Mouse (Mus musculus) intestine, embryonic 14.5 days (tissue): ENCODE results near the gene Senp1. TPM values are rescaled to one million over a fixed set of nuclear protein-coding genes. Genes with fewer than 3 reads are reported as not detected.

Source experiments
- ATAC-seq: fragments of 200-750 bp; cut with Nextera tagmentation; replicated peaks from 2 replicates; pipeline ENCODE4 v1.8.0; 2017; ENCODE audit warnings: low read depth, moderate number of reproducible peaks, moderate TSS enrichment, moderate library complexity; ENCODE audit not compliant: low FRiP score, low TSS enrichment
- DNase-seq: peaks from one replicate; pipeline ENCODE4 v3.0.0-alpha.2; 2018; ENCODE audit warnings: low spot score
- H3K27ac ChIP-seq: fragments of 300-500 bp; sonication (generic); 2 replicates; pipeline ENCODE4 v1.5.1; 2014; ENCODE audit warnings: low read depth, mild to moderate bottlenecking, control low read depth
- H3K27me3 ChIP-seq: fragments of 300-500 bp; sonication (generic); replicated peaks from 2 replicates; pipeline ENCODE4 v1.6.1; 2014; ENCODE audit warnings: low read length, control low read depth; ENCODE audit not compliant: control insufficient read depth, insufficient read depth
- H3K36me3 ChIP-seq: fragments of 300-500 bp; sonication (generic); 2 replicates; pipeline ENCODE4 v1.6.1; 2014; ENCODE audit warnings: low read length, control low read depth; ENCODE audit not compliant: control insufficient read depth, insufficient read depth
- H3K4me1 ChIP-seq: fragments of 300-500 bp; sonication (generic); replicated peaks from 2 replicates; pipeline ENCODE4 v1.6.1; 2014; ENCODE audit warnings: low read length, control low read depth, mixed read lengths; ENCODE audit not compliant: control insufficient read depth, insufficient read depth
- H3K4me2 ChIP-seq: fragments of 300-500 bp; sonication (generic); 2 replicates; pipeline ENCODE4 v1.6.1; 2014; ENCODE audit warnings: low read length
- H3K4me3 ChIP-seq: fragments of 300-500 bp; sonication (generic); 2 replicates; pipeline ENCODE4 v1.5.1; 2014; ENCODE audit warnings: low read depth, low read length, control low read depth, mixed read lengths
- H3K9ac ChIP-seq: fragments of 300-500 bp; sonication (generic); 2 replicates; pipeline ENCODE4 v1.6.1; 2014; ENCODE audit warnings: mild to moderate bottlenecking, low read length
- H3K9me3 ChIP-seq: fragments of 300-500 bp; sonication (generic); 2 replicates; pipeline ENCODE4 v1.6.1; 2016; ENCODE audit warnings: low read length, control low read depth; ENCODE audit not compliant: control insufficient read depth
- WGBS: fragments of 180-500 bp; shearing (Covaris S2); extraction: QIAGEN DNeasy Blood & Tissue Kit; methylation state at CpG from one replicate; pipeline ENCODE4 v1.1.7; 2014; 5-methylcytosine and 5-hydroxymethylcytosine counted together
- polyA plus RNA-seq: library from polyadenylated mRNA; unstranded; fragments of >200 nt; fragmentation: Nextera tagmentation; extraction: Ambion mirVana; gene quantifications from 2 replicates; pipeline ENCODE4 v1.2.1, GENCODE M21; 2014

The Senp1 gene
- polyA plus RNA-seq, 1 experiment from 2014 or later = 36.3 TPM

- Histone ChIP-seq H3K27me3 (no peaks in the 10 kb centered on the region), H3K9me3 (no peaks in the 10 kb centered on the region), H3K27ac (no peak overlapping the region), H3K4me2 (no peak overlapping the region), H3K9ac (no peak overlapping the region), H3K4me1 (no peaks in the 10 kb centered on the region), H3K4me3 (no peak overlapping the region), H3K36me3 (peaks cover 82% of the 10 kb centered on the region)
- DNase-seq (peak; percentile 63), ATAC-seq (no peak)
- 31% methylated on average over 5 of the region's 5 CpGs for WGBS
Observed at GRCm38 (mm10) chr15:98055246-98055645, 38.3 kb downstream of the Senp1 start.

- no peak overlapping the region for H3K9ac ChIP-seq
- H3K9me3 ChIP-seq = no peaks in the 10 kb centered on the region
- peaks cover 87% of the 10 kb centered on the region for H3K36me3 ChIP-seq
- 90% methylated on average over 5 of the region's 5 CpGs for WGBS
- no peak overlapping the region for H3K27ac ChIP-seq
- H3K4me2 ChIP-seq = no peak overlapping the region
- no peaks in the 10 kb centered on the region for H3K27me3 ChIP-seq
- ATAC-seq (no peak), DNase-seq (no peak)
- H3K4me1 ChIP-seq = no peaks in the 10 kb centered on the region
- H3K4me3 ChIP-seq = no peak overlapping the region
Observed at GRCm38 (mm10) chr15:98051685-98052084, 41.9 kb downstream of the Senp1 start.

- Histone ChIP-seq H3K9ac (no peak overlapping the region), H3K36me3 (peaks cover 93% of the 10 kb centered on the region), H3K27me3 (no peaks in the 10 kb centered on the region), H3K27ac (no peak overlapping the region), H3K4me2 (no peak overlapping the region), H3K4me3 (no peak overlapping the region), H3K9me3 (no peaks in the 10 kb centered on the region), H3K4me1 (no peaks in the 10 kb centered on the region)
- WGBS = 91% methylated on average over 13 of the region's 13 CpGs
- DNase-seq (no peak), ATAC-seq (no peak)
Observed at GRCm38 (mm10) chr15:98048918-98049700, 44.4 kb downstream of the Senp1 start.

GRCm38 (mm10) chr15:98044387-98044786 lies 49.2 kb downstream of the Senp1 start:
- no peaks in the 10 kb centered on the region for H3K9me3 ChIP-seq
- DNase-seq = no peak
- H3K4me3 ChIP-seq = no peak overlapping the region
- no peak for ATAC-seq
- peaks cover 97% of the 10 kb centered on the region for H3K36me3 ChIP-seq
- H3K4me2 ChIP-seq = no peak overlapping the region
- H3K27me3 ChIP-seq = no peaks in the 10 kb centered on the region
- WGBS = 96% methylated on average over 5 of the region's 5 CpGs
- H3K27ac ChIP-seq = no peak overlapping the region
- H3K9ac ChIP-seq = no peak overlapping the region
- H3K4me1 ChIP-seq = no peaks in the 10 kb centered on the region

- H3K9ac ChIP-seq = no peak overlapping the region
- ATAC-seq (no peak), DNase-seq (no peak)
- 92% methylated on average over 6 of the region's 6 CpGs for WGBS
- H3K4me3 ChIP-seq = no peak overlapping the region
- H3K27ac ChIP-seq = no peak overlapping the region
- H3K36me3 ChIP-seq = peaks cover 97% of the 10 kb centered on the region
- no peaks in the 10 kb centered on the region for H3K27me3 ChIP-seq
- no peaks in the 10 kb centered on the region for H3K9me3 ChIP-seq
- H3K4me2 ChIP-seq = no peak overlapping the region
- H3K4me1 ChIP-seq = no peaks in the 10 kb centered on the region
Observed at GRCm38 (mm10) chr15:98043967-98044366, 49.6 kb downstream of the Senp1 start.

GRCm38 (mm10) chr15:98042508-98042907 lies 51.0 kb downstream of the Senp1 start:
- H3K27me3 ChIP-seq = no peaks in the 10 kb centered on the region
- ATAC-seq = no peak
- H3K4me3 ChIP-seq = no peak overlapping the region
- WGBS = 89% methylated on average over 12 of the region's 12 CpGs
- no peak for DNase-seq
- peaks cover 91% of the 10 kb centered on the region for H3K36me3 ChIP-seq
- no peak overlapping the region for H3K4me2 ChIP-seq
- H3K9me3 ChIP-seq = no peaks in the 10 kb centered on the region
- H3K9ac ChIP-seq = no peak overlapping the region
- no peak overlapping the region for H3K27ac ChIP-seq
- no peaks in the 10 kb centered on the region for H3K4me1 ChIP-seq

GRCm38 (mm10) chr15:98039682-98040081 lies 53.9 kb downstream of the Senp1 start:
- DNase-seq (no peak), ATAC-seq (no peak)
- H3K27me3 ChIP-seq = no peaks in the 10 kb centered on the region
- no peak overlapping the region for H3K27ac ChIP-seq
- H3K4me1 ChIP-seq = no peaks in the 10 kb centered on the region
- H3K9ac ChIP-seq = no peak overlapping the region
- no peaks in the 10 kb centered on the region for H3K9me3 ChIP-seq
- H3K36me3 ChIP-seq = peaks cover 77% of the 10 kb centered on the region
- no peak overlapping the region for H3K4me2 ChIP-seq
- no peak overlapping the region for H3K4me3 ChIP-seq
- WGBS = 91% methylated on average over 10 of the region's 10 CpGs

- no peak for DNase-seq
- H3K4me2 ChIP-seq = no peak overlapping the region
- H3K27ac ChIP-seq = no peak overlapping the region
- no peak for ATAC-seq
- H3K9ac ChIP-seq = no peak overlapping the region
- H3K9me3 ChIP-seq = no peaks in the 10 kb centered on the region
- 91% methylated on average over 5 of the region's 5 CpGs for WGBS
- no peaks in the 10 kb centered on the region for H3K4me1 ChIP-seq
- H3K4me3 ChIP-seq = no peak overlapping the region
- H3K27me3 ChIP-seq = no peaks in the 10 kb centered on the region
- peaks cover 47% of the 10 kb centered on the region for H3K36me3 ChIP-seq
Observed at GRCm38 (mm10) chr15:98036578-98036977, 57.0 kb downstream of the Senp1 start.
